Mouse (Mus musculus) bone marrow macrophage, adult 2 months (primary cell): ENCODE data around the gene Disp2. TPM values are rescaled to one million over a fixed set of nuclear protein-coding genes. Genes with fewer than 3 reads are reported as not detected.
A peak's percentile ranks its signal among the peaks of the same experiment; 100 is the strongest.

Experiments
- H3K27ac ChIP-seq: 2 replicates; pipeline ENCODE4 v1.5.1; 2012; ENCODE audit warnings: low read depth, low read length; ENCODE audit not compliant: insufficient read depth
- H3K4me1 ChIP-seq: 2 replicates; pipeline ENCODE4 v1.6.1; 2012; ENCODE audit warnings: low read length; ENCODE audit not compliant: control insufficient read depth, insufficient read depth
- H3K4me3 ChIP-seq: 2 replicates; pipeline ENCODE4 v1.5.1; 2012; ENCODE audit warnings: mild to moderate bottlenecking, low read length, moderate library complexity; ENCODE audit not compliant: insufficient read depth
- CTCF ChIP-seq: IDR thresholded peaks from 2 replicates; pipeline ENCODE4 v1.5.1; 2012; ENCODE audit warnings: low read depth, mild to moderate bottlenecking, low read length, moderate library complexity
- POLR2A ChIP-seq: IDR thresholded peaks from 2 replicates; pipeline ENCODE4 v1.6.1; 2012; ENCODE audit warnings: mild to moderate bottlenecking, low read depth, low read length, borderline replicate concordance
- polyA plus RNA-seq: library from polyadenylated mRNA; stranded (reverse); fragments of >200 nt; gene quantifications from 2 replicates; pipeline ENCODE4 v1.2.4, GENCODE M21; 2012; ENCODE audit not compliant: missing spikeins, insufficient read depth, insufficient read length

Disp2 gene
- polyA plus RNA-seq, 1 experiment: not detected

GRCm38 (mm10) chr2:118745232-118745884 lies 34.2 kb upstream of the Disp2 start, which contains the start of gene Inafm2:
Inafm2 (plus strand) TSS chr2:118745758.
- TF ChIP-seq CTCF (no peak), POLR2A (no peak)
- peaks cover 23% of the 10 kb centered on the region for H3K4me1 ChIP-seq
- no peak within 1 kb of the TSS for H3K27ac ChIP-seq
- H3K4me3 ChIP-seq: peak within 1 kb of the TSS; percentile 95

GRCm38 (mm10) chr2:118745915-118746901 lies 33.3 kb upstream of the Disp2 start:
- TF ChIP-seq POLR2A (no peak), CTCF (no peak)
- Histone ChIP-seq H3K4me1 (peaks cover 23% of the 10 kb centered on the region), H3K4me3 (peak overlapping the region; percentile 95), H3K27ac (no peak overlapping the region)

- no peak overlapping the region for H3K4me3 ChIP-seq
- no peak overlapping the region for H3K27ac ChIP-seq
- peaks cover 22% of the 10 kb centered on the region for H3K4me1 ChIP-seq
- TF ChIP-seq CTCF (no peak), POLR2A (no peak)
Observed at GRCm38 (mm10) chr2:118747301-118747960, 32.1 kb upstream of the Disp2 start.

- no peak overlapping the region for H3K27ac ChIP-seq
- TF ChIP-seq CTCF (no peak), POLR2A (no peak)
- peaks cover 10% of the 10 kb centered on the region for H3K4me1 ChIP-seq
- H3K4me3 ChIP-seq: no peak overlapping the region
Observed at GRCm38 (mm10) chr2:118749341-118749884, 30.1 kb upstream of the Disp2 start.

GRCm38 (mm10) chr2:118750476-118750875 lies 29.0 kb upstream of the Disp2 start:
- Histone ChIP-seq H3K4me1 (peaks cover 2% of the 10 kb centered on the region; the same call in 1 of the 2 replicates), H3K27ac (no peak overlapping the region)

GRCm38 (mm10) chr2:118751896-118752791 lies 27.4 kb upstream of the Disp2 start:
- TF ChIP-seq POLR2A (no peak), CTCF (no peak)
- no peak overlapping the region for H3K27ac ChIP-seq
- no peak overlapping the region for H3K4me3 ChIP-seq
- peaks cover 2% of the 10 kb centered on the region; the same call in 1 of the 2 replicates for H3K4me1 ChIP-seq

More at GRCm38 (mm10) chr2:118750476-118750875, 29.0 kb upstream of the Disp2 start:
- no peak overlapping the region for H3K4me3 ChIP-seq
- no peak for TF ChIP-seq POLR2A
- no peak for TF ChIP-seq CTCF

GRCm38 (mm10) chr2:118752792-118753108 lies 26.8 kb upstream of the Disp2 start:
- TF ChIP-seq CTCF (no peak), POLR2A (no peak)
- no peak overlapping the region for H3K4me3 ChIP-seq
- no peaks in the 10 kb centered on the region for H3K4me1 ChIP-seq
- H3K27ac ChIP-seq: no peak overlapping the region

- no peak overlapping the region for H3K4me3 ChIP-seq
Observed at GRCm38 (mm10) chr2:118754143-118754542, 25.4 kb upstream of the Disp2 start.

More at GRCm38 (mm10) chr2:118754143-118754542, 25.4 kb upstream of the Disp2 start:
- H3K27ac ChIP-seq: no peak overlapping the region
- TF ChIP-seq POLR2A (no peak), CTCF (no peak)
- H3K4me1 ChIP-seq: no peaks in the 10 kb centered on the region
